Mouse (Mus musculus) stomach, embryonic 16.5 days (tissue): ENCODE data around the gene Fxyd4. TPM values are rescaled to one million over a fixed set of nuclear protein-coding genes. Genes with fewer than 3 reads are reported as not detected.
A peak's percentile ranks its signal among the peaks of the same experiment; 100 is the strongest.

ENCODE experiments used
- ATAC-seq: fragments of 200-750 bp; cut with Nextera tagmentation; 2 replicates; pipeline ENCODE4 v1.8.0; 2017; ENCODE audit warnings: moderate number of reproducible peaks, moderate TSS enrichment; ENCODE audit not compliant: insufficient read depth, low FRiP score
- H3K27ac ChIP-seq: fragments of 300-500 bp; sonication (generic); 2 replicates; pipeline ENCODE4 v1.5.1; 2014; ENCODE audit warnings: low read length
- H3K27me3 ChIP-seq: fragments of 300-500 bp; sonication (generic); 2 replicates; pipeline ENCODE4 v1.6.1; 2014; ENCODE audit warnings: low read length, control low read depth, mixed read lengths; ENCODE audit not compliant: control insufficient read depth, insufficient read depth
- H3K36me3 ChIP-seq: fragments of 300-500 bp; sonication (generic); 2 replicates; pipeline ENCODE4 v1.6.1; 2014; ENCODE audit warnings: low read length; ENCODE audit not compliant: control insufficient read depth, insufficient read depth
- H3K4me1 ChIP-seq: fragments of 300-500 bp; sonication (generic); 2 replicates; pipeline ENCODE4 v1.6.1; 2014; ENCODE audit warnings: low read length, control low read depth, mixed read lengths; ENCODE audit not compliant: control insufficient read depth, insufficient read depth
- H3K4me2 ChIP-seq: fragments of 300-500 bp; sonication (generic); 2 replicates; pipeline ENCODE4 v1.6.1; 2014; ENCODE audit warnings: low read depth, low read length, mixed read lengths
- H3K4me3 ChIP-seq: fragments of 300-500 bp; sonication (generic); replicated peaks from 2 replicates; pipeline ENCODE4 v1.5.1; 2014; ENCODE audit warnings: mild to moderate bottlenecking, low read length
- H3K9ac ChIP-seq: fragments of 300-500 bp; sonication (generic); 2 replicates; pipeline ENCODE4 v1.6.1; 2014; ENCODE audit warnings: low read length
- H3K9me3 ChIP-seq: fragments of 300-500 bp; sonication (generic); replicated peaks from 2 replicates; pipeline ENCODE4 v1.6.1; 2016; ENCODE audit warnings: low read length, control low read depth; ENCODE audit not compliant: control insufficient read depth
- WGBS: fragments of 180-500 bp; shearing (Covaris S2); extraction: QIAGEN DNeasy Blood & Tissue Kit; methylation state at CpG from one replicate; pipeline ENCODE4 v1.1.7; 2014; 5-methylcytosine and 5-hydroxymethylcytosine counted together
- polyA plus RNA-seq: library from polyadenylated mRNA; unstranded; fragments of >200 nt; fragmentation: Nextera tagmentation; extraction: Ambion mirVana; gene quantifications from 2 replicates; pipeline ENCODE4 v1.2.1, GENCODE M21; 2015

The Fxyd4 gene
- polyA plus RNA-seq, 1 experiment from 2014 or later = 2.4 TPM

GRCm38 (mm10) chr6:117908424-117908900 lies 29.0 kb downstream of the Fxyd4 start:
- Histone ChIP-seq H3K4me2 (peak overlapping the region; percentile 69), H3K36me3 (no peaks in the 10 kb centered on the region)
- 2% methylated on average over 14 of the region's 14 CpGs for WGBS

GRCm38 (mm10) chr6:117907979-117908355 lies 29.5 kb downstream of the Fxyd4 start:
- no peaks in the 10 kb centered on the region for H3K36me3 ChIP-seq
- no peaks in the 10 kb centered on the region for H3K9me3 ChIP-seq
- H3K27ac ChIP-seq = peak overlapping the region; percentile 100
- H3K4me1 ChIP-seq = peaks cover 18% of the 10 kb centered on the region
- no peak for ATAC-seq
- H3K4me2 ChIP-seq = peak overlapping the region; percentile 69
- peak overlapping the region; percentile 100 for H3K9ac ChIP-seq
- under 1% methylated on average over 26 of the region's 26 CpGs for WGBS
- H3K27me3 ChIP-seq = no peaks in the 10 kb centered on the region
- H3K4me3 ChIP-seq = peak overlapping the region; percentile 100

More at GRCm38 (mm10) chr6:117908424-117908900, 29.0 kb downstream of the Fxyd4 start:
- H3K4me1 ChIP-seq = peaks cover 21% of the 10 kb centered on the region
- H3K4me3 ChIP-seq = peak overlapping the region; percentile 100
- H3K9ac ChIP-seq = peak overlapping the region; percentile 100
- no peaks in the 10 kb centered on the region for H3K9me3 ChIP-seq
- ATAC-seq = no peak
- H3K27me3 ChIP-seq = no peaks in the 10 kb centered on the region
- H3K27ac ChIP-seq = peak overlapping the region; percentile 100

GRCm38 (mm10) chr6:117907301-117907978 lies 30.1 kb downstream of the Fxyd4 start:
- H3K27me3 ChIP-seq = no peaks in the 10 kb centered on the region
- ATAC-seq = peak; percentile 83
- no peaks in the 10 kb centered on the region for H3K9me3 ChIP-seq
- peak overlapping the region; percentile 69 for H3K4me2 ChIP-seq
- peak overlapping the region; percentile 100 for H3K9ac ChIP-seq
- peak overlapping the region; percentile 100 for H3K27ac ChIP-seq
- peaks cover 18% of the 10 kb centered on the region for H3K4me1 ChIP-seq
- under 1% methylated on average over 66 of the region's 77 CpGs for WGBS
- no peaks in the 10 kb centered on the region for H3K36me3 ChIP-seq
- H3K4me3 ChIP-seq = peak overlapping the region; percentile 100

- Histone ChIP-seq H3K9ac (peak overlapping the region; percentile 100), H3K27me3 (no peaks in the 10 kb centered on the region), H3K9me3 (no peaks in the 10 kb centered on the region), H3K4me2 (peak overlapping the region; percentile 69), H3K36me3 (no peaks in the 10 kb centered on the region), H3K27ac (peak overlapping the region; percentile 100), H3K4me3 (peak overlapping the region; percentile 100), H3K4me1 (peaks cover 18% of the 10 kb centered on the region)
- under 1% methylated on average over 63 of the region's 68 CpGs for WGBS
- ATAC-seq = peak; percentile 95
Observed at GRCm38 (mm10) chr6:117906590-117907271, 30.8 kb downstream of the Fxyd4 start.

- Histone ChIP-seq H3K4me3 (peak overlapping the region; percentile 100), H3K4me2 (peak overlapping the region; percentile 62), H3K27me3 (no peaks in the 10 kb centered on the region), H3K9me3 (no peaks in the 10 kb centered on the region), H3K4me1 (peaks cover 18% of the 10 kb centered on the region), H3K27ac (peak overlapping the region; percentile 97), H3K9ac (peak overlapping the region; percentile 83), H3K36me3 (no peaks in the 10 kb centered on the region)
- under 1% methylated on average over 25 of the region's 25 CpGs for WGBS
- no peak; the same call in 1 of the 2 replicates for ATAC-seq
Observed at GRCm38 (mm10) chr6:117906015-117906531, 31.4 kb downstream of the Fxyd4 start.

GRCm38 (mm10) chr6:117905260-117905930 lies 32.1 kb downstream of the Fxyd4 start:
- Histone ChIP-seq H3K4me2 (peak overlapping the region; percentile 62), H3K4me1 (peaks cover 19% of the 10 kb centered on the region), H3K9me3 (no peaks in the 10 kb centered on the region), H3K9ac (peak overlapping the region; percentile 83), H3K27ac (peak overlapping the region; percentile 97), H3K27me3 (no peaks in the 10 kb centered on the region), H3K36me3 (no peaks in the 10 kb centered on the region), H3K4me3 (peak overlapping the region; percentile 100)
- ATAC-seq = no peak
- 21% methylated on average over 4 of the region's 4 CpGs for WGBS

- Histone ChIP-seq H3K4me1 (peaks cover 8% of the 10 kb centered on the region), H3K4me2 (no peak overlapping the region), H3K9me3 (no peaks in the 10 kb centered on the region), H3K9ac (no peak overlapping the region), H3K27ac (no peak overlapping the region), H3K27me3 (no peaks in the 10 kb centered on the region), H3K4me3 (no peak overlapping the region), H3K36me3 (no peaks in the 10 kb centered on the region)
- ATAC-seq = no peak
- WGBS = 87% methylated on average over 3 of the region's 3 CpGs
Observed at GRCm38 (mm10) chr6:117903836-117904235, 33.7 kb downstream of the Fxyd4 start.

GRCm38 (mm10) chr6:117902556-117902955 lies 34.9 kb downstream of the Fxyd4 start:
- peaks cover 6% of the 10 kb centered on the region for H3K4me1 ChIP-seq
- WGBS = 79% methylated on average over 4 of the region's 4 CpGs
- H3K9ac ChIP-seq = no peak overlapping the region
- H3K36me3 ChIP-seq = no peaks in the 10 kb centered on the region
- no peaks in the 10 kb centered on the region for H3K27me3 ChIP-seq
- no peak overlapping the region for H3K4me3 ChIP-seq
- no peak overlapping the region for H3K4me2 ChIP-seq
- ATAC-seq = no peak
- H3K27ac ChIP-seq = no peak overlapping the region
- no peaks in the 10 kb centered on the region for H3K9me3 ChIP-seq
